Mouse (Mus musculus): Measurements from ENCODE around the gene Gbp7. TPM values are rescaled to one million over a fixed set of nuclear protein-coding genes. Genes with fewer than 3 reads are reported as not detected.
"Not testable (repeated sequence)": the region's sequence is repeated elsewhere in the genome, so short reads cannot be mapped to it uniquely, and the experiment has no call there.

Gbp7 gene
- polyA plus RNA-seq, 1 experiment from 2014 or later: 4.2 TPM

DNA sequence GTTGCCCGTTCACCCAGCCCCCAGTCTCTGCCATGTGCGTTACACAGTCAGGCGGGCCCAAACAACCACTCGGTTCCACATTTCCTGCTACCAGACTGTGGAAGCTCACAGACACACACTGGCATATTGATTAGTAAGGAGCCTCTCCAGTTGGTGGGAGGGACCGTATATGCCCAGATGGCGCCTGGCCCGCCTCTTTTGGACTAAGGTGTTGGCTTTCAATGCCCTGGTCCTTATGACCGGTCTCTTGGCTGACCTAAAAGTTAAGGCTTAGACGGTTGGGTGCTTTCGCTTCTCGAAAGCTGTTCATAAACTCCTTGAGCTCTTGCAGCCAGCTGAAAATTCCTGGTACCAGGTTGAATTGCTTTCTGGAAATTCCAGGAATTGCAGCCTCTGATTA is 25.5 kb downstream of the Gbp7 start:
- no peaks in the 10 kb centered on the region for H3K4me1 ChIP-seq (replicated peaks; ENCODE audit: control insufficient read depth, insufficient read depth)
- H3K4me3 ChIP-seq (ENCODE audit: low read depth, low read length): no peak overlapping the region
- H3K27me3 ChIP-seq (ENCODE audit: control insufficient read depth, insufficient read depth, low read length): no peaks in the 10 kb centered on the region
- WGBS: 90% methylated on average over 11 of the region's 11 CpGs
- no peak overlapping the region for H3K4me2 ChIP-seq (replicated peaks; ENCODE audit: low read depth)
- no peak overlapping the region for H3K9ac ChIP-seq (ENCODE audit: low read length)
- no peak for DNase-seq (ENCODE audit: low spot score)
- no peaks in the 10 kb centered on the region for H3K9me3 ChIP-seq (ENCODE audit: control insufficient read depth, low read length)
- no peak for TF ChIP-seq CTCF (IDR thresholded peaks at IDR 0.05; ENCODE audit: low read depth)
- TF ChIP-seq EP300 (optimal IDR thresholded peaks at IDR 0.05): no peak
- H3K36me3 ChIP-seq (ENCODE audit: control insufficient read depth, insufficient read depth, low read length): no peaks in the 10 kb centered on the region
- H3K27ac ChIP-seq (replicated peaks): no peak overlapping the region
- no peak for ATAC-seq (ENCODE audit: low FRiP score, low TSS enrichment)

GRCm38 (mm10) chr3:142559632-142560228 is 29.6 kb downstream of the Gbp7 start, which contains the start of gene Gbp3:
Gbp3 (plus strand) TSS chr3:142560026.
- 28% methylated on average over 3 of the region's 3 CpGs for WGBS
- DNase-seq (ENCODE audit: low spot score) (no peak), ATAC-seq (ENCODE audit: low FRiP score, low TSS enrichment) (no peak)
- no peak for TF ChIP-seq EP300 (optimal IDR thresholded peaks at IDR 0.05)
- no peak for TF ChIP-seq CTCF (IDR thresholded peaks at IDR 0.05; ENCODE audit: low read depth)
- H3K4me1 ChIP-seq (replicated peaks; ENCODE audit: control insufficient read depth, insufficient read depth): no peaks in the 10 kb centered on the region
- H3K4me2 ChIP-seq (replicated peaks; ENCODE audit: low read depth): peak within 1 kb of the TSS; percentile 57
- peak within 1 kb of the TSS; percentile 69 for H3K27ac ChIP-seq (replicated peaks)
- no peaks in the 10 kb centered on the region for H3K36me3 ChIP-seq (ENCODE audit: control insufficient read depth, insufficient read depth, low read length)
- H3K9me3 ChIP-seq (ENCODE audit: control insufficient read depth, low read length): no peaks in the 10 kb centered on the region
- H3K27me3 ChIP-seq (ENCODE audit: control insufficient read depth, insufficient read depth, low read length): no peaks in the 10 kb centered on the region
- peak within 1 kb of the TSS; percentile 40 for H3K4me3 ChIP-seq (ENCODE audit: low read depth, low read length)
- peak within 1 kb of the TSS; percentile 47; the same call in 1 of the 2 replicates for H3K9ac ChIP-seq (ENCODE audit: low read length)

DNA sequence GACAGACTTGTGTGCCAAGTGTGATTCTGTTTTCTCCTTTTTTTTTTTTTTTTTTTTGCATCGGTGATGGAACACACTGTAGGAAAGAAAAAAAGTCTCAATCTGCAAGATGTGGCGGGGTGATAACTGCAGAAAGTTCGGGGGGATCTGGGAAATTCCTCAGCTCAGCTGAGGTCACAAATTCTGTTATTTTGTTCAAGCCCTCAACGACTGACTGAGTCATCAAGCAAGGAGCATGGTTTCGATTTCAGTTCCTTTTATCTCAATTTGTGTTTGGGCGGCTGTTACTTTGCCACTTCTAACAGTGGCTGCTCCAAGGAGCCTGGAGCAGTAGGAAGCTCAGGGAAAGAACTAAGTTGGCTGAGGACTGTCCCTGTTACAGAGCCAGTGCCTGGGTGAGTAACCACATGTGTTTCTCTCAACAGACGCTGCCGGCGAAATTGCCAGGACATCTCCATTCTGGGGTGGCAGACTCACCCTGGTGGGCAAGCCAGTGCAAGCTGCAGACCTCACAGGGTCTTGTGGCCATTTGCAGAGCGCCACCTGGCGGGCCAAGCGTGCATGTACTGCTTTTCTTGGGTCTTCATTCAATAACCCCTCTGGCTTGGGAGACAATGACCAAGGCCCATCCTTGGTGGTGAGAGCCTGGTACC is 30.3 kb downstream of the Gbp7 start:
- Histone ChIP-seq H3K27ac (replicated peaks) (peak overlapping the region; percentile 69), H3K36me3 (ENCODE audit: control insufficient read depth, insufficient read depth, low read length) (no peaks in the 10 kb centered on the region), H3K9me3 (ENCODE audit: control insufficient read depth, low read length) (no peaks in the 10 kb centered on the region), H3K4me3 (ENCODE audit: low read depth, low read length) (peak overlapping the region; percentile 40), H3K27me3 (ENCODE audit: control insufficient read depth, insufficient read depth, low read length) (no peaks in the 10 kb centered on the region), H3K9ac (ENCODE audit: low read length) (peak overlapping the region; percentile 47; the same call in 1 of the 2 replicates), H3K4me2 (replicated peaks; ENCODE audit: low read depth) (peak overlapping the region; percentile 57), H3K4me1 (replicated peaks; ENCODE audit: control insufficient read depth, insufficient read depth) (no peaks in the 10 kb centered on the region)
- ATAC-seq (ENCODE audit: low FRiP score, low TSS enrichment): peak; percentile 84
- TF ChIP-seq CTCF (IDR thresholded peaks at IDR 0.05; ENCODE audit: low read depth): peak; percentile 99
- TF ChIP-seq EP300 (optimal IDR thresholded peaks at IDR 0.05): no peak
- peak; percentile 80 for DNase-seq (ENCODE audit: low spot score)
- 3% methylated on average over 12 of the region's 12 CpGs for WGBS

GRCm38 (mm10) chr3:142561045-142561646 is 31.0 kb downstream of the Gbp7 start:
- peak overlapping the region; percentile 57 for H3K4me2 ChIP-seq (replicated peaks; ENCODE audit: low read depth)
- no peak for ATAC-seq (ENCODE audit: low FRiP score, low TSS enrichment)
- H3K27ac ChIP-seq (replicated peaks): no peak overlapping the region
- H3K36me3 ChIP-seq (ENCODE audit: control insufficient read depth, insufficient read depth, low read length): no peaks in the 10 kb centered on the region
- no peak for DNase-seq (ENCODE audit: low spot score)
- 81% methylated on average over 14 of the region's 14 CpGs for WGBS
- no peak for TF ChIP-seq CTCF (IDR thresholded peaks at IDR 0.05; ENCODE audit: low read depth)
- no peak for TF ChIP-seq EP300 (optimal IDR thresholded peaks at IDR 0.05)
- H3K9me3 ChIP-seq (ENCODE audit: control insufficient read depth, low read length): no peaks in the 10 kb centered on the region
- no peak overlapping the region for H3K4me3 ChIP-seq (ENCODE audit: low read depth, low read length)
- H3K27me3 ChIP-seq (ENCODE audit: control insufficient read depth, insufficient read depth, low read length): no peaks in the 10 kb centered on the region
- no peak overlapping the region for H3K9ac ChIP-seq (ENCODE audit: low read length)
- H3K4me1 ChIP-seq (replicated peaks; ENCODE audit: control insufficient read depth, insufficient read depth): no peaks in the 10 kb centered on the region

GRCm38 (mm10) chr3:142561666-142562065 is 31.5 kb downstream of the Gbp7 start:
- 79% methylated on average over 7 of the region's 7 CpGs for WGBS
- no peak overlapping the region for H3K27ac ChIP-seq (replicated peaks)
- no peak overlapping the region for H3K4me2 ChIP-seq (replicated peaks; ENCODE audit: low read depth)
- H3K27me3 ChIP-seq (ENCODE audit: control insufficient read depth, insufficient read depth, low read length): no peaks in the 10 kb centered on the region
- no peaks in the 10 kb centered on the region for H3K36me3 ChIP-seq (ENCODE audit: control insufficient read depth, insufficient read depth, low read length)
- no peak for TF ChIP-seq CTCF (IDR thresholded peaks at IDR 0.05; ENCODE audit: low read depth)
- no peak for TF ChIP-seq EP300 (optimal IDR thresholded peaks at IDR 0.05)
- no peaks in the 10 kb centered on the region for H3K4me1 ChIP-seq (replicated peaks; ENCODE audit: control insufficient read depth, insufficient read depth)
- ATAC-seq (ENCODE audit: low FRiP score, low TSS enrichment) (no peak), DNase-seq (ENCODE audit: low spot score) (no peak)
- no peak overlapping the region for H3K9ac ChIP-seq (ENCODE audit: low read length)
- no peak overlapping the region for H3K4me3 ChIP-seq (ENCODE audit: low read depth, low read length)
- H3K9me3 ChIP-seq (ENCODE audit: control insufficient read depth, low read length): no peaks in the 10 kb centered on the region

DNA sequence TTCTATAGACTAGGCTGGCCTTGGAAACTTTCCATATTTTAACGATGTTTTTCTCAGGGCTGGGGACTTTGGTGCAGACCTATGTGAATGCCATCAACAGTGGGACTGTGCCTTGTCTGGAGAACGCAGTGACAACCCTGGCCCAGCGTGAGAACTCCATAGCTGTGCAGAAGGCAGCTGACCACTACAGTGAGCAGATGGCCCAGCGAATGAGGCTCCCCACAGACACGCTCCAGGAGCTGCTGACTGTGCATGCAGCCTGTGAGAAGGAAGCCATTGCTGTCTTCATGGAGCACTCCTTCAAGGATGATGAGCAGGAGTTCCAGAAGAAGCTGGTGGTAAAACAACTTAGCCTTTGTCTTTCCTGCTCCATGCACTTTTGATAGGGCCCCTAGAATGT is 37.3 kb downstream of the Gbp7 start:
- H3K4me1 ChIP-seq (replicated peaks; ENCODE audit: control insufficient read depth, insufficient read depth); H3K27me3 ChIP-seq (ENCODE audit: control insufficient read depth, insufficient read depth, low read length); H3K4me2 ChIP-seq (replicated peaks; ENCODE audit: low read depth); H3K4me3 ChIP-seq (ENCODE audit: low read depth, low read length); H3K36me3 ChIP-seq (ENCODE audit: control insufficient read depth, insufficient read depth, low read length); H3K9me3 ChIP-seq (ENCODE audit: control insufficient read depth, low read length); ATAC-seq (ENCODE audit: low FRiP score, low TSS enrichment); DNase-seq (ENCODE audit: low spot score); H3K9ac ChIP-seq (ENCODE audit: low read length); H3K27ac ChIP-seq (replicated peaks): not testable (repeated sequence)
- 78% methylated on average over 4 of the region's 5 CpGs for WGBS

All from stomach, postnatal 0 days (tissue).